Mouse (Mus musculus) liver, embryonic 11.5 days (tissue): ENCODE measurements at regions not wholly inside any gene's neighbourhood (a gene's known extent, or its start where the extent isn't known, plus 50 kb on each side); places are given as distances from the start of the nearest gene placed in this dataset.

Source experiments
- ATAC-seq: fragments of 200-750 bp; cut with Nextera tagmentation; replicated peaks from 2 replicates; pipeline ENCODE4 v1.8.0; 2017; ENCODE audit warnings: moderate number of reproducible peaks, mild to moderate bottlenecking, moderate TSS enrichment, moderate library complexity; ENCODE audit not compliant: low FRiP score
- DNase-seq: peaks from one replicate; pipeline ENCODE4 v3.0.0-alpha.2; 2017; ENCODE audit warnings: low spot score
- H3K27ac ChIP-seq: fragments of 300-500 bp; sonication (generic); 2 replicates; pipeline ENCODE4 v1.5.1; 2014; ENCODE audit warnings: mild to moderate bottlenecking, low read depth, low read length, control low read depth
- H3K27me3 ChIP-seq: fragments of 300-500 bp; sonication (generic); replicated peaks from 2 replicates; pipeline ENCODE4 v1.6.1; 2014; ENCODE audit warnings: low read length, mixed read lengths; ENCODE audit not compliant: control insufficient read depth, insufficient read depth
- H3K36me3 ChIP-seq: fragments of 300-500 bp; sonication (generic); 2 replicates; pipeline ENCODE4 v1.6.1; 2014; ENCODE audit warnings: mild to moderate bottlenecking, low read length, moderate library complexity, mixed read lengths; ENCODE audit not compliant: control insufficient read depth, insufficient read depth
- H3K4me1 ChIP-seq: fragments of 300-500 bp; sonication (generic); replicated peaks from 2 replicates; pipeline ENCODE4 v1.6.1; 2014; ENCODE audit warnings: low read length, mixed read lengths; ENCODE audit not compliant: control insufficient read depth, insufficient read depth
- H3K4me2 ChIP-seq: fragments of 300-500 bp; sonication (generic); 2 replicates; pipeline ENCODE4 v1.6.1; 2014; ENCODE audit warnings: mild to moderate bottlenecking, control low read depth, moderate library complexity
- H3K4me3 ChIP-seq: fragments of 300-500 bp; sonication (generic); 2 replicates; pipeline ENCODE4 v1.5.1; 2014; ENCODE audit warnings: low read depth, low read length, control low read depth
- H3K9ac ChIP-seq: fragments of 300-500 bp; sonication (generic); 2 replicates; pipeline ENCODE4 v1.6.1; 2014; ENCODE audit warnings: low read depth, low read length, control low read depth
- H3K9me3 ChIP-seq: fragments of 300-500 bp; sonication (generic); 2 replicates; pipeline ENCODE4 v1.6.1; 2016; ENCODE audit warnings: low read length, inconsistent platforms, mixed read lengths; ENCODE audit not compliant: control insufficient read depth
- WGBS: fragments of 180-500 bp; shearing (Covaris S2); extraction: QIAGEN DNeasy Blood & Tissue Kit; methylation state at CpG from one replicate; pipeline ENCODE4 v1.1.7; 2014; 5-methylcytosine and 5-hydroxymethylcytosine counted together

- H3K4me2 ChIP-seq, result no peak overlapping the region
- H3K9ac ChIP-seq, result no peak overlapping the region
- no peak for ATAC-seq
- H3K36me3 ChIP-seq, result no peaks in the 10 kb centered on the region
- H3K9me3 ChIP-seq, result no peaks in the 10 kb centered on the region
- H3K27me3 ChIP-seq, result no peaks in the 10 kb centered on the region
- H3K4me1 ChIP-seq, result no peaks in the 10 kb centered on the region
- WGBS, result 74% methylated on average over 2 of the region's 2 CpGs
- no peak for DNase-seq
- H3K27ac ChIP-seq, result no peak overlapping the region
- no peak overlapping the region for H3K4me3 ChIP-seq
Measured at GRCm38 (mm10) chr2:61496968-61497367, 81.4 kb upstream of the Tank start.

DNA sequence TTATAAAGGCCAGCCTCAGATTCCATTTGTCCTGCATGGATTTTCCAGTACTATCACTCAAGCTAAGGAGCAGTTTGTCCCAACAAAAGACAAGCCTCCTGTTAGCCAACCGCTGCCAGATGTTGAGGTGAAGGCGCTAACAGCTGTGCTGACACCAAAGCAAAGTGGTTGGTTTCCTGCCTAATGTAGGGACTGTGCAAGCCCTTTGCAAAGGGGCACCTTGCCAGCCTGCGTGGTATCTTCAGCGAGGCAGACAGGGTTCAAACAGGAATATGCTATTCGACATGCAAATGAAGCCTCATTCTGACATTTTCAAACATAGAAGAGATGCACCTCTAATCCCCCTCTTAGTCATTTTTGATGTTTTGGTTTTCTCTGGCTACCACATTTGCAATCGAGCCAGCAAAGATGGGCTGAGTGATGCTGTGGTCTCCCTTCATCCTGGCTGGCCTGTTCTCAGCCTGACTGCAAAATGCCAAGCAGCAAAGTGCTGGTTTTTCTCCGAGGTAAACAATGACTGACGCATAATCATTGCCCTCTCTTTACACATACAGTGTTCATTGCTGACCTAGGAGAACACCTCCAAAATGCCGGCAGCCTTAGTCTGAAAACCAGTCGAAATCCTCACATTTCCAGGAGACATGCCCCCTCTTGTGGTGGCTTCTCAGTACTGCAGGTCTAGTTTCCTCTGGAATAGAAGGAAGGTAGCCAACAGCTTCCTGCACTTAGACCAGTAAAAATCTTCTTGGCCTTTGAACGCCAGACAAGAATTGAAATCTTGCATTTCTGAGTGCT is 84.3 kb upstream of the Tank start:
- WGBS, result 43% methylated on average over 11 of the region's 11 CpGs
- H3K4me2 ChIP-seq, result peak overlapping the region; percentile 39

GRCm38 (mm10) chr2:61492043-61492743 is 86.2 kb upstream of the Tank start:
- no peak overlapping the region for H3K27ac ChIP-seq
- H3K4me2 ChIP-seq, result no peak overlapping the region
- H3K27me3 ChIP-seq, result no peaks in the 10 kb centered on the region
- ATAC-seq (peak; percentile 49), DNase-seq (no peak)
- H3K9me3 ChIP-seq, result no peaks in the 10 kb centered on the region
- H3K36me3 ChIP-seq, result no peaks in the 10 kb centered on the region
- no peak overlapping the region for H3K9ac ChIP-seq
- WGBS, result 42% methylated on average over 6 of the region's 6 CpGs
- no peak overlapping the region for H3K4me3 ChIP-seq
- H3K4me1 ChIP-seq, result no peaks in the 10 kb centered on the region

More for the DNA sequence above, 84.3 kb upstream of the Tank start:
- Histone ChIP-seq H3K27ac (no peak overlapping the region), H3K9me3 (no peaks in the 10 kb centered on the region), H3K4me3 (no peak overlapping the region), H3K36me3 (no peaks in the 10 kb centered on the region), H3K9ac (no peak overlapping the region), H3K4me1 (no peaks in the 10 kb centered on the region), H3K27me3 (no peaks in the 10 kb centered on the region)
- DNase-seq, result peak; percentile 65
- peak; percentile 30 for ATAC-seq

DNA sequence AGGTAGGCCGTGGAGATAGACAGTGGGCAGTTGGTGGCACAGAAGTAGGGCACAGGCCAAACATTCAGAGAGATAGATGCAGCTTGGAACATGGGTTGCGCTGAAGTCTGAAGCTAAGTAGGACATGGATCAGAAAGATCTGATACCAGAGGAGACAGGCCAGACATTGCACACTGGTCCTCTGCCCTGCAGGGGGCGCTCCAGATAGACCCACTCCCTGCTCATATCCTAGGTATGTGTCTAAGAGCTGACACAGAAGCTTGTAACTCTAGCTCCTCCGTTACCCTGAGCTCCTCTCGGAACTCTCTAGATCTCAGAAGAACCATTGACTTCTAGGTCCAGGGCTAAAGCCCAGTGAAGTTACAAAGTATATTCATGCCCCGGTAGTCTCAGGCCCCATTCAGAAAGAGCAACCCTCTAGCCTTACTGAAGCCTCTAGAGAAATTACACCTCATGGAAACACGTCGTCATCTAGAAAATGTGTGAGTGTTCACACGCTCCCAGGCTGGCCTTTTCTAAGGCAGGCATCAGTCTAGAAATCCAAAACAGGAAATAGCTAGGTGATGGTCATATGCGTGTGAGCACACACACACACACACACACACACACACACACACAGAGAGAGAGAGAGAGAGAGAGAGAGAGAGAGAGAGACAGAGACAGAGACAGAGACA is 87.8 kb upstream of the Tank start:
- no peak overlapping the region for H3K9ac ChIP-seq
- H3K4me1 ChIP-seq, result no peaks in the 10 kb centered on the region
- 79% methylated on average over 10 of the region's 10 CpGs for WGBS
- H3K36me3 ChIP-seq, result no peaks in the 10 kb centered on the region
- no peak for DNase-seq
- H3K4me3 ChIP-seq, result no peak overlapping the region
- no peak overlapping the region for H3K4me2 ChIP-seq
- H3K27ac ChIP-seq, result no peak overlapping the region
- H3K27me3 ChIP-seq, result no peaks in the 10 kb centered on the region
- no peaks in the 10 kb centered on the region for H3K9me3 ChIP-seq
- no peak for ATAC-seq

DNA sequence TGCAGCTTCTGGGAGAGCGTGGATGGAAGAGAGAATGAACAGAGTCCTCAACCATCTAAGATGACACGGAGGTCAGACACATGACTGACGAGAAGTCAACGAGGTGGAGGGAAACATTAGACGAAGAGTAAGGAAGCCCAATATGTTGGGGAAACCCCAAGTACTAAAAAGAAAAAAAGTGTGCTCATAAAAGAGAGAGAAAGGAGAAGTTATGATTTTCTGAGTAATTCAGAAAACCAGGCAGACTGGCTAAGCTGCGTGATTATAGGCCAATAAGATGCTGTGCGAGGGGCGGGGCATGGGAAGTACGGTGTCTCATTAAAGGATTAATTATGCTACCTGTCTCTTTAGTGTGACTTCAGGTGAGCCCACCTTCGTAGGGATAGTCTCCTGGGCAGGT is 88.6 kb upstream of the Tank start:
- Histone ChIP-seq H3K4me3 (no peak overlapping the region), H3K9ac (no peak overlapping the region), H3K9me3 (no peaks in the 10 kb centered on the region), H3K36me3 (no peaks in the 10 kb centered on the region), H3K27me3 (no peaks in the 10 kb centered on the region), H3K27ac (no peak overlapping the region), H3K4me2 (no peak overlapping the region), H3K4me1 (no peaks in the 10 kb centered on the region)
- no peak for DNase-seq
- ATAC-seq, result no peak
- WGBS, result 84% methylated on average over 10 of the region's 10 CpGs

DNA sequence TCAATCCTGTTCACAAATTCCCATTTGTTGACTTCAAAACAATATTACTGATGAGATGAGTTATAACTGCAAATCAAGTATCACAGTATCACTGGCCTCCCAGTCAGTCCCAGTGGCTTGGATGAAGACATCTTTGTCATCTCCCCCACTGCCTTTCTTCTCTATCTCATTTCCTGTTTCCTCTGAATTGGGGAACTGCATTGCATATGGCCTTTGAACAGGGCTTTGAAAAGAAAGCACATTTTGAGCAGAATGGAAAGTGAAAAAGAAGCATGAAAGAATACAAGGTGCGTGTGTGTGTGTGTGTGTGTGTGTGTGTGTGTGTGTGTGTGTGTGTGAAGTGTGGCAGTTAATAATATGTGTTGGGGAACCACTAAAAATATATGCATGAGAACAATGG is 94.6 kb upstream of the Tank start:
- H3K4me1 ChIP-seq, result no peaks in the 10 kb centered on the region
- 61% methylated on average over 1 of the region's 1 CpGs for WGBS
- no peak overlapping the region for H3K9ac ChIP-seq
- H3K4me2 ChIP-seq, result no peak overlapping the region
- ATAC-seq (no peak), DNase-seq (no peak)
- no peak overlapping the region for H3K27ac ChIP-seq
- H3K9me3 ChIP-seq, result no peaks in the 10 kb centered on the region
- no peak overlapping the region for H3K4me3 ChIP-seq
- H3K27me3 ChIP-seq, result no peaks in the 10 kb centered on the region
- H3K36me3 ChIP-seq, result no peaks in the 10 kb centered on the region

GRCm38 (mm10) chr2:61476648-61477047 is 101.7 kb upstream of the Tank start:
- WGBS, result 88% methylated on average over 4 of the region's 4 CpGs
- no peak for DNase-seq

GRCm38 (mm10) chr2:61474626-61475025 is 103.8 kb upstream of the Tank start:
- DNase-seq, result no peak
- Histone ChIP-seq H3K4me1 (peaks cover 5% of the 10 kb centered on the region), H3K27ac (no peak overlapping the region), H3K9ac (no peak overlapping the region), H3K4me2 (no peak overlapping the region), H3K36me3 (no peaks in the 10 kb centered on the region), H3K4me3 (no peak overlapping the region), H3K9me3 (no peaks in the 10 kb centered on the region), H3K27me3 (no peaks in the 10 kb centered on the region)
- WGBS, result 70% methylated on average over 10 of the region's 10 CpGs
- no peak for ATAC-seq

More at GRCm38 (mm10) chr2:61476648-61477047, 101.7 kb upstream of the Tank start:
- H3K4me1 ChIP-seq, result no peaks in the 10 kb centered on the region
- H3K9ac ChIP-seq, result no peak overlapping the region
- H3K4me2 ChIP-seq, result no peak overlapping the region
- ATAC-seq, result no peak
- H3K9me3 ChIP-seq, result no peaks in the 10 kb centered on the region
- H3K36me3 ChIP-seq, result no peaks in the 10 kb centered on the region
- H3K27me3 ChIP-seq, result no peaks in the 10 kb centered on the region
- H3K27ac ChIP-seq, result no peak overlapping the region
- H3K4me3 ChIP-seq, result no peak overlapping the region
